Mouse (Mus musculus) neural tube, embryonic 14.5 days (tissue): Measurements from ENCODE around the gene Unk. TPM values are rescaled to one million over a fixed set of nuclear protein-coding genes. Genes with fewer than 3 reads are reported as not detected.

Experiments used
- ATAC-seq: fragments of 200-750 bp; cut with Nextera tagmentation; 2 replicates; pipeline ENCODE4 v1.8.0; 2017; ENCODE audit warnings: low read depth, mild to moderate bottlenecking, moderate TSS enrichment, moderate library complexity
- H3K27ac ChIP-seq: fragments of 300-500 bp; sonication (generic); 2 replicates; pipeline ENCODE4 v1.5.1; 2014; ENCODE audit warnings: low read depth, mild to moderate bottlenecking, control low read depth, low read length, moderate library complexity, mixed read lengths
- H3K27me3 ChIP-seq: fragments of 300-500 bp; sonication (generic); 2 replicates; pipeline ENCODE4 v1.6.1; 2014; ENCODE audit warnings: low read length; ENCODE audit not compliant: control insufficient read depth, insufficient read depth
- H3K36me3 ChIP-seq: fragments of 300-500 bp; sonication (generic); 2 replicates; pipeline ENCODE4 v1.6.1; 2014; ENCODE audit warnings: low read length, mixed read lengths; ENCODE audit not compliant: control insufficient read depth, insufficient read depth
- H3K4me1 ChIP-seq: fragments of 300-500 bp; sonication (generic); 2 replicates; pipeline ENCODE4 v1.6.1; 2014; ENCODE audit warnings: low read length; ENCODE audit not compliant: control insufficient read depth, insufficient read depth
- H3K4me2 ChIP-seq: fragments of 300-500 bp; sonication (generic); 2 replicates; pipeline ENCODE4 v1.6.1; 2014; ENCODE audit warnings: mild to moderate bottlenecking, low read depth, low read length, control low read depth
- H3K4me3 ChIP-seq: fragments of 300-500 bp; sonication (generic); 2 replicates; pipeline ENCODE4 v1.5.1; 2014; ENCODE audit warnings: low read depth, low read length, control low read depth, mixed read lengths
- H3K9ac ChIP-seq: fragments of 300-500 bp; sonication (generic); replicated peaks from 2 replicates; pipeline ENCODE4 v1.6.1; 2014; ENCODE audit warnings: low read depth, mild to moderate bottlenecking, control low read depth, low read length, mixed read lengths
- H3K9me3 ChIP-seq: fragments of 300-500 bp; sonication (generic); 2 replicates; pipeline ENCODE4 v1.6.1; 2016; ENCODE audit warnings: low read length; ENCODE audit not compliant: control insufficient read depth
- WGBS: fragments of 180-500 bp; shearing (Covaris S2); extraction: QIAGEN DNeasy Blood & Tissue Kit; methylation state at CpG from one replicate; pipeline ENCODE4 v1.1.7; 2014; 5-methylcytosine and 5-hydroxymethylcytosine counted together
- polyA plus RNA-seq: library from polyadenylated mRNA; unstranded; fragments of >200 nt; fragmentation: Nextera tagmentation; extraction: Ambion mirVana; gene quantifications from 2 replicates; pipeline ENCODE4 v1.2.1, GENCODE M21; 2014

Unk gene
- polyA plus RNA-seq, 1 experiment from 2014 or later, result 29.1 TPM

DNA sequence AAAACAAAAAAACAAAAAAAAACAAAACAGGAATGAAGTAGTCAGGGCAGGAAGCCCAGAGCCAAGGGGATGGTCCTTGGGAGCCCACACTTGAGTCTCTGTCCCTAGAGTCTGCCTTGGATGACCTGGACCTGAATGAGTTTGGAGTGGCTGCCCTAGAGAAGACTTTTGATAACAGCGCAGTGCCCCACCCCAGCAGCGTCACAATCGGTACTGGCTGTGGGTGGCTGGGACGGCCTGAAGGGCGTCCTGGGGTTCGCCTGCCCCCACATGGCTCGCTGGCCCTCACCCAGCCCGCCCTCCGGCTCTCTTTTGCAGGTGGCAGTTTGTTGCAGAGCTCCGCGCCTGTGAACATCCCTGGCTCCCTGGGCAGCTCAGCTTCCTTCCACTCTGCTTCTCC is 25.8 kb downstream of the Unk start:
- Histone ChIP-seq H3K36me3 (peaks cover 75% of the 10 kb centered on the region), H3K4me1 (no peaks in the 10 kb centered on the region), H3K4me2 (no peak overlapping the region), H3K9ac (no peak overlapping the region), H3K4me3 (no peak overlapping the region), H3K9me3 (no peaks in the 10 kb centered on the region), H3K27ac (no peak overlapping the region), H3K27me3 (no peaks in the 10 kb centered on the region)
- 96% methylated on average over 11 of the region's 11 CpGs for WGBS
- no peak for ATAC-seq

DNA sequence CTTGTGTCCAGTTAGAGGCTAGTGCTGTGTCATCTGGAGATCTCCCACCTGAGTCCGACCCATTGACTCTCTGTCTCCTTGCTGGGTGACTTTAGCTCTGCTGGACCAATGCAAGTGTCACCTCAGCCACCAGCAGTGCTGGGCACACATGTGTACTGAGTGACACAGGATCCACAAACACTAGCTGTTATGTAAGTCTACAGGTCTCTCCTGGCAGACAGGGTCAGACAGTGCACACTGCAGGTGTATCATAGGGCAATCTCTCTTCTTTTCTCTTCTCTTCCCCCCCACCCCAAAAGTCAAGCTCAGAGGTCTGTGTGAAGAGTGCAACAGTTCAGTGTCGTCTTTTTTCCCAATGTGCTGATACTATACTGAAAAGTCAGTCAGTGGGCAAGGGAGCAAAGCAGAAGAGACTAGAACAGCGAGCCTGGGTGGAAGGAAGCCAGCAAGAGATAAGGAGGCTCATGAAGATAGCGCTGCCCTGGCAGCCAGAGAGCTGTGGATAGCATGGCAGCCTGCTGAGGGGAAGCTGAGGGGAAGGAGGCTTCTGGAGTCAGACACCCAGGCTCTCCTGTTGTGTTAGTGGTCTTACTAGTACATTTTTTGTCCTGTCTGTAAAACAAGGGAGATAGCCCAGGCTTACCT is 27.2 kb downstream of the Unk start:
- 89% methylated on average over 4 of the region's 4 CpGs for WGBS
- Histone ChIP-seq H3K36me3 (peaks cover 79% of the 10 kb centered on the region), H3K4me3 (no peak overlapping the region), H3K4me1 (no peaks in the 10 kb centered on the region), H3K9me3 (no peaks in the 10 kb centered on the region), H3K27me3 (no peaks in the 10 kb centered on the region), H3K4me2 (no peak overlapping the region), H3K9ac (no peak overlapping the region), H3K27ac (no peak overlapping the region)
- no peak for ATAC-seq

DNA sequence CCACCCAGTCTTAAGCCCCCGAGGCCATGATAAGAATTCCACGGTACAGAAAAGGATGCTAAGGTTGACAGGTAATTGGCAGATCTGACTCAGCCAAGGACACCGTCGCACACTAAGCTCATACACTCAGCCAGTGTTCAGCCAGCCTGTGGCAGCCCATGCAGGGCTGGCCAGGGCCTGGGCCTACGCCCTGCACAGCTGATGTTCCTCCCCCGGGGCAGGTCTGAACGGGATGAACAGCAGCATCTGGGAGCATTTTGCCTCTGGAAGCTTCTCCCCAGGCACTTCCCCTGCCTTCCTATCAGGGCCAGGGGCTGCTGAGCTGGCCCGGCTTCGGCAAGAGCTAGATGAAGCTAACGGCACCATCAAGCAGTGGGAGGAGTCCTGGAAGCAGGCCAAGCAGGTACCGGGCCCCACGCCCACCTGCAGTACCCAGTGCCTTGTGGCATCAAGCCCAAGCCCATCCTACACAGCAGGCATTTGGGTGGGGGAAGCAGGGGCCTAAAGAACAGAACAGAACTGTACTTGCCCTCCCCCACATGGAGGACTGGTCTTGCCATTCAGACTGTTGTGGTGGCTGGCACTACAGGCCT is 28.0 kb downstream of the Unk start:
- H3K4me3 ChIP-seq, result no peak overlapping the region
- H3K4me2 ChIP-seq, result no peak overlapping the region
- no peaks in the 10 kb centered on the region for H3K4me1 ChIP-seq
- no peak for ATAC-seq
- no peaks in the 10 kb centered on the region for H3K9me3 ChIP-seq
- 85% methylated on average over 12 of the region's 12 CpGs for WGBS
- no peak overlapping the region for H3K9ac ChIP-seq
- H3K27ac ChIP-seq, result no peak overlapping the region
- no peaks in the 10 kb centered on the region for H3K27me3 ChIP-seq
- H3K36me3 ChIP-seq, result peaks cover 74% of the 10 kb centered on the region

DNA sequence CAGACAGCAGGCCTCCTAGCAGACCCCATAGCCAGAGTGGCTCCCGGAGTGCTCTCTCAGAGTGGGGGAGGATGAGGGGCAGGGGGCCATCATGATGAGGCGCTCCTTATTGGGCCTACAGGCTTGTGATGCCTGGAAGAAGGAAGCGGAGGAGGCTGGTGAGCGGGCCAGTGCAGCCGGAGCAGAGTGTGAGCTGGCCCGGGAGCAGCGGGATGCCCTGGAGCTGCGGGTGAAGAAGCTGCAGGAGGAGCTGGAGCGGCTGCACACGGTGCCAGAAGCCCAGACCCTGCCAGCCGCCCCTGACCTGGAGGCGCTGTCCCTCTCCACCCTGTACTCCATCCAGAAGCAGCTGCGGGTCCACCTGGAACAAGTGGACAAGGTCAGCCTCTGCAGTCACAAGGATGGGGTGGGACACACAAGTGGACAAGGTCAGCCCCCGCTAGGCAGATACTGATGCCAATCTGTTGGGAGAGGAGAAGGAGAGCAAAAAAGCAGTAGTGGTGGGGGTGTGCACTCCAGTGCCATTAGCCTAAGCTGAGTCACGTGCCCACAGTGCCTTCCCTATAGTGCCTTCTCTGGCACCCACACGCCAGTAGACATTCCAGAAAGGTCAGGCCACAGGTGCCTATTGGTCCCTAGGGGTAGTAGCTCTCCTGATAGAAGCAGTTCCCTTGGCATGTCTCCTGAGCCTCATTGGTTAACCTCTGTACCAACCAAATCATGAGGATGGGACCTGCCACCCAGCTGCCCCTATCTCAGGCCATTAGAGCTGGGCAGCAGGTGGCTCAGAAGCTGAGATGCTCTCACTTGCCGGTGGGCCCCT is 29.0 kb downstream of the Unk start:
- Histone ChIP-seq H3K9me3 (no peaks in the 10 kb centered on the region), H3K4me1 (no peaks in the 10 kb centered on the region), H3K27me3 (no peaks in the 10 kb centered on the region), H3K4me3 (no peak overlapping the region), H3K27ac (no peak overlapping the region), H3K4me2 (no peak overlapping the region), H3K9ac (no peak overlapping the region), H3K36me3 (peaks cover 67% of the 10 kb centered on the region)
- ATAC-seq, result no peak
- WGBS, result 93% methylated on average over 17 of the region's 17 CpGs

DNA sequence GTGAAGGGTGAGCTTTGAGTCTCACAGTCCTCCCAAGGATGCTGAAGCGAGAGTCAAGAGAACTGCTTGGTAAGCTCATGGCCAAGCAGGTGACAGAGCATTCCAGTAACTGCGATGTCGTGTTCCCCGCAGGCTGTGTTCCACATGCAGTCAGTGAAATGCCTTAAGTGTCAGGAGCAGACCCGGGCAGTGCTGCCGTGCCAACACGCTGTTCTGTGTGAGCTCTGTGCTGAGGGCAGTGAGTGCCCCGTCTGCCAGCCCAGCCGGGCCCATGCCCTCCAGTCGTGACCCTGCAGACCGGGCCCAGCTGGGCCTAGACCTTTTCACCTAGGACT is 29.5 kb downstream of the Unk start:
- H3K9me3 ChIP-seq, result no peaks in the 10 kb centered on the region
- no peak overlapping the region for H3K4me2 ChIP-seq
- H3K27me3 ChIP-seq, result no peaks in the 10 kb centered on the region
- no peak for ATAC-seq
- H3K9ac ChIP-seq, result no peak overlapping the region
- H3K4me3 ChIP-seq, result no peak overlapping the region
- peaks cover 67% of the 10 kb centered on the region for H3K36me3 ChIP-seq
- WGBS, result 97% methylated on average over 11 of the region's 11 CpGs
- H3K27ac ChIP-seq, result no peak overlapping the region
- no peaks in the 10 kb centered on the region for H3K4me1 ChIP-seq

DNA sequence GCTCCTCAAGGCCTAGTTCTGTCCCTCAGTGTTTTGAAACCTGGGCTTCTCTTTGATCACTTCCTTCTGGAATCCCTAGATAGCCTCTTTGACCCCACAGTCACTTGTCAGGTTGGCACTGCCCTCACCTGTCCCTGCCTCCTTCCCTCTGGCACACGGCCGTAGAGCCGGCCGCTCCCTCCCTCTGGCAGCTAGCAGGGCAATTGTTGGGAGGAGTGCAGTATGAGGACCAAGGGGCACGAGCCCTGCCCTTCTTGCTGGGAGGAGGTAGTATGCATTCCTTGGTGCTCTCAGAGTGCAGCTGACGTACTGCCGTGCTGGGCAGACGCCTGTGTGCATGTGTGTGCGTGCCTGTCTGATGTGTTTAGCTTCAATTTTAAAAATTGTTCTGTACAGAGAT is 30.5 kb downstream of the Unk start:
- H3K4me3 ChIP-seq, result no peak overlapping the region
- H3K4me1 ChIP-seq, result no peaks in the 10 kb centered on the region
- no peaks in the 10 kb centered on the region for H3K27me3 ChIP-seq
- H3K9ac ChIP-seq, result no peak overlapping the region
- no peak for ATAC-seq
- WGBS, result 93% methylated on average over 9 of the region's 9 CpGs
- peaks cover 58% of the 10 kb centered on the region for H3K36me3 ChIP-seq
- no peaks in the 10 kb centered on the region for H3K9me3 ChIP-seq
- no peak overlapping the region for H3K27ac ChIP-seq
- no peak overlapping the region for H3K4me2 ChIP-seq

DNA sequence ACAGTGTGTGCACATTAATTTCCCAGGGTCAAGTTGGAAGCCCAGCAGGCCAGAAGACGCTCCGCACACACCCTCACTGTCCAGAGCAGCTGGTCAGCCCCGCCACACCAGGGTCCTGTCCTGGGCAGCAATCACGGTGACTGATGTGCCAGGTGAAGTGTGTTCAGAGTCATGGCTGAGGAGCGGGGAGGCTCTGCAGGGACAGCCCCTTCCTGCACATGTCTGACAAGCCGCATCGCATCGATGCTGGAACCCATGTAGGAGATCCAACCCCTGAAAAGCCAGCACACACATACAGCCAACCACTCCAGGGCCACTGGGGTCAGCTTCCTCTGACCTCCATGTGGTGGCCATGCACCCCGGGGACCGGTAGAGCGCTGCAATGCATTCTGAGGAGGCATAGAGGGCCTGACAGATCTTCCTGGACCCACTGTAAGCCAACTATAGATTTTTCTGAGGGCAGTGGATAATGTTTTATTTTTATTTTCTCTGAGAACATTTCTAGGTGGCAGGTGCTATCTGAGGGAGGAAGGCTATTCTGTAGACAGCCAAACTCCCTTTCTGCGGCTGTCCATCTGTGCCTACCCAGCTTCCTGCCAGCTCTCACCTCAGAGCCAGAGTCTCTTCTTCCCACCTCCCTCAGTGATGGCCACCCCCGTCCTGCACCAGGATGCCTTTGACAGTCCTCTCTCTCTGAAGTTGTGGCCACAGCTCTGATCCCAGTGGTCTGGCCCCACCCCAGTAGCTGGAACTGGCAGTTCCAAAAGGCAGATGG is 31.7 kb downstream of the Unk start:
- Histone ChIP-seq H3K9ac (no peak overlapping the region), H3K4me3 (no peak overlapping the region), H3K4me2 (no peak overlapping the region), H3K9me3 (no peaks in the 10 kb centered on the region), H3K27ac (no peak overlapping the region), H3K36me3 (peaks cover 46% of the 10 kb centered on the region), H3K4me1 (no peaks in the 10 kb centered on the region), H3K27me3 (no peaks in the 10 kb centered on the region)
- ATAC-seq, result no peak
- 87% methylated on average over 13 of the region's 13 CpGs for WGBS

DNA sequence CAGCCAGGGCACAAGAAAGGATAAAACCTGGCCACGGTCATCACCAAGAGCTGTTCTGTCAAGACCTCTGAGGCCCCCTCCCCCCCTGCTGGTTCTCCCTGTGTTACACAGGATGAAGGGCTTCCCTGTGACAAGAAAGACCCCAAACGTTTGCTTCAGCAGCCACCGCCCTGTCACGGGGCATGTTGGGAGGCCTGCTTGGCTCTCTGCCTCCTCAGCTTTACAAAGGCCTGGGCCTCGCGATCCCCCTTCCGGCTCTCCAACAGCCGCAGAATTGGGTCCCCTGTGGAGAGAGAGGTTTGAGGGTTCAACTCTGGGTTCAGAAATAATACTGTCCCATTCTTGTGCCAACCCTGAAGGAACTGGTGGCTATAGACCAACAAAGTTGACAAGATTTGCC is 32.4 kb downstream of the Unk start:
- H3K9ac ChIP-seq, result no peak overlapping the region
- H3K36me3 ChIP-seq, result peaks cover 39% of the 10 kb centered on the region
- WGBS, result 51% methylated on average over 8 of the region's 8 CpGs
- no peaks in the 10 kb centered on the region for H3K4me1 ChIP-seq
- H3K27me3 ChIP-seq, result no peaks in the 10 kb centered on the region
- no peak overlapping the region for H3K4me2 ChIP-seq
- no peaks in the 10 kb centered on the region for H3K9me3 ChIP-seq
- H3K4me3 ChIP-seq, result no peak overlapping the region
- H3K27ac ChIP-seq, result no peak overlapping the region
- no peak for ATAC-seq

DNA sequence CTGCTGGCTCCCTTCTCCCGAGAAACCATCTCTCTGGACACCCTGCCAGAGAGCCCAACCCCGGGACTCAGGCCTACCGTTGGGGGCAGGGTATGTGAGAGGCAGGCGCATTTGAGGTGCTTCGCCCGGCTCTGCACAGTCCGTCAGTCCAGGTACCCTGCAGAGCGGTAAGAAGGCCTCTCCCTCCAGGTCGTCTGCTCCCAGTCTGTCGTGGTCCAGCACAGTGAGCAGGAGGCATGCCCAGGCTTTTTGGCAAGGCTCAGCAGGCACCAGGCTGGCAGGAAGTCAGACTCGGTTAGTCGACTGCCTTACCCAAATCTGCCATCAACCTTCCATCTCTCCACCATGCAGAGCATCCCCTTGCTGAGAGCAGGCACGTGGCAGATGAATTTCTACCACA is 33.4 kb downstream of the Unk start:
- Histone ChIP-seq H3K4me2 (no peak overlapping the region), H3K9me3 (no peaks in the 10 kb centered on the region), H3K9ac (no peak overlapping the region), H3K27ac (no peak overlapping the region), H3K36me3 (peaks cover 32% of the 10 kb centered on the region), H3K4me1 (no peaks in the 10 kb centered on the region), H3K27me3 (no peaks in the 10 kb centered on the region), H3K4me3 (no peak overlapping the region)
- WGBS, result 70% methylated on average over 13 of the region's 13 CpGs
- ATAC-seq, result no peak
